Mouse (Mus musculus): ENCODE results near the gene Igsf9b. TPM values are rescaled to one million over a fixed set of nuclear protein-coding genes. Genes with fewer than 3 reads are reported as not detected.

Gene Igsf9b
- polyA plus RNA-seq, 1 experiment from 2014 or later = 1.4 TPM

- 55% methylated on average over 5 of the region's 5 CpGs for WGBS
Measured at GRCm38 (mm10) chr9:27277401-27278087, 21.5 kb upstream of the Igsf9b start.

DNA sequence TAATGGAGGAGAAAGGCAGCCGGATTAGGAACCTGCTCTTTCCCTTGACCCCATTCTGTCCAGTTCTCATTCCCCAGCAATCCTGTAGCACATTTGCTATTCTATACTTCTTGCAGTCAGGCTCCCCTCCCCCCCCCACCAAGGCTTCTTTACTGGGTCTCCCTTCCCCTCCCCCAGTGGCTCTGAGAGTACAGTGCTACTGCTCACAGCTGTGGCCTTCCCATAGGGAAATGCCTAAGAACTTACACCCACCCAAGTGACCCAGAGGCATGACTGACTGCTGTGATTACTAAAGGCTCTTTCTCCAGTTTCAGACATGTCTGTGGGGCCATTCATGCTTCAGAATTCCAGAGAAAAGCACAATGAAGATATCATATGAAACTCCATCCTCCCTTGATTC, 20.0 kb upstream of the Igsf9b start:
- H3K4me2 ChIP-seq (replicated peaks; ENCODE audit: low read depth, low read length) = no peak overlapping the region
- H3K9ac ChIP-seq (replicated peaks; ENCODE audit: low read depth) = no peak overlapping the region
- H3K36me3 ChIP-seq (ENCODE audit: insufficient read depth, low read length) = no peaks in the 10 kb centered on the region
- 85% methylated on average over 1 of the region's 1 CpGs for WGBS
- ATAC-seq (no peak), DNase-seq (ENCODE audit: low spot score) (no peak)
- H3K4me1 ChIP-seq (ENCODE audit: insufficient read depth, low read depth, low read length) = no peaks in the 10 kb centered on the region
- TF ChIP-seq CTCF (IDR thresholded peaks at IDR 0.05) (no peak), EP300 (IDR thresholded peaks at IDR 0.05) (no peak)
- H3K27me3 ChIP-seq (replicated peaks; ENCODE audit: insufficient read depth, low read length) = no peaks in the 10 kb centered on the region
- H3K9me3 ChIP-seq (ENCODE audit: low read length) = no peaks in the 10 kb centered on the region
- H3K4me3 ChIP-seq (ENCODE audit: low read depth, low read length) = no peak overlapping the region
- no peak overlapping the region for H3K27ac ChIP-seq (ENCODE audit: low read length)

More at GRCm38 (mm10) chr9:27277401-27278087, 21.5 kb upstream of the Igsf9b start:
- no peak for DNase-seq (ENCODE audit: low spot score)
- ATAC-seq = no peak
- Histone ChIP-seq H3K36me3 (ENCODE audit: insufficient read depth, low read length) (no peaks in the 10 kb centered on the region), H3K4me1 (ENCODE audit: insufficient read depth, low read depth, low read length) (no peaks in the 10 kb centered on the region), H3K9ac (replicated peaks; ENCODE audit: low read depth) (no peak overlapping the region), H3K4me3 (ENCODE audit: low read depth, low read length) (no peak overlapping the region), H3K9me3 (ENCODE audit: low read length) (no peaks in the 10 kb centered on the region), H3K27me3 (replicated peaks; ENCODE audit: insufficient read depth, low read length) (no peaks in the 10 kb centered on the region), H3K4me2 (replicated peaks; ENCODE audit: low read depth, low read length) (no peak overlapping the region), H3K27ac (ENCODE audit: low read length) (no peak overlapping the region)
- no peak for TF ChIP-seq CTCF (IDR thresholded peaks at IDR 0.05)
- no peak for TF ChIP-seq EP300 (IDR thresholded peaks at IDR 0.05)

GRCm38 (mm10) chr9:27280976-27281375, 18.0 kb upstream of the Igsf9b start:
- H3K4me3 ChIP-seq (ENCODE audit: low read depth, low read length) = no peak overlapping the region
- no peaks in the 10 kb centered on the region for H3K4me1 ChIP-seq (ENCODE audit: insufficient read depth, low read depth, low read length)
- ATAC-seq (no peak), DNase-seq (ENCODE audit: low spot score) (no peak)
- TF ChIP-seq CTCF (IDR thresholded peaks at IDR 0.05) (no peak), EP300 (IDR thresholded peaks at IDR 0.05) (no peak)
- no peak overlapping the region for H3K27ac ChIP-seq (ENCODE audit: low read length)
- H3K36me3 ChIP-seq (ENCODE audit: insufficient read depth, low read length) = no peaks in the 10 kb centered on the region
- no peak overlapping the region for H3K4me2 ChIP-seq (replicated peaks; ENCODE audit: low read depth, low read length)
- H3K9ac ChIP-seq (replicated peaks; ENCODE audit: low read depth) = no peak overlapping the region
- H3K9me3 ChIP-seq (ENCODE audit: low read length) = no peaks in the 10 kb centered on the region
- H3K27me3 ChIP-seq (replicated peaks; ENCODE audit: insufficient read depth, low read length) = no peaks in the 10 kb centered on the region
- WGBS = 69% methylated on average over 4 of the region's 4 CpGs

GRCm38 (mm10) chr9:27285719-27286249, 13.2 kb upstream of the Igsf9b start:
- no peaks in the 10 kb centered on the region for H3K4me1 ChIP-seq (ENCODE audit: insufficient read depth, low read depth, low read length)
- no peaks in the 10 kb centered on the region for H3K27me3 ChIP-seq (replicated peaks; ENCODE audit: insufficient read depth, low read length)
- no peak overlapping the region for H3K9ac ChIP-seq (replicated peaks; ENCODE audit: low read depth)
- no peak for ATAC-seq
- no peaks in the 10 kb centered on the region for H3K36me3 ChIP-seq (ENCODE audit: insufficient read depth, low read length)
- no peak for DNase-seq (ENCODE audit: low spot score)
- TF ChIP-seq EP300 (IDR thresholded peaks at IDR 0.05) (no peak), CTCF (IDR thresholded peaks at IDR 0.05) (no peak)
- no peak overlapping the region for H3K4me3 ChIP-seq (ENCODE audit: low read depth, low read length)
- no peak overlapping the region for H3K4me2 ChIP-seq (replicated peaks; ENCODE audit: low read depth, low read length)
- H3K27ac ChIP-seq (ENCODE audit: low read length) = no peak overlapping the region
- 68% methylated on average over 3 of the region's 3 CpGs for WGBS
- H3K9me3 ChIP-seq (ENCODE audit: low read length) = no peaks in the 10 kb centered on the region

DNA sequence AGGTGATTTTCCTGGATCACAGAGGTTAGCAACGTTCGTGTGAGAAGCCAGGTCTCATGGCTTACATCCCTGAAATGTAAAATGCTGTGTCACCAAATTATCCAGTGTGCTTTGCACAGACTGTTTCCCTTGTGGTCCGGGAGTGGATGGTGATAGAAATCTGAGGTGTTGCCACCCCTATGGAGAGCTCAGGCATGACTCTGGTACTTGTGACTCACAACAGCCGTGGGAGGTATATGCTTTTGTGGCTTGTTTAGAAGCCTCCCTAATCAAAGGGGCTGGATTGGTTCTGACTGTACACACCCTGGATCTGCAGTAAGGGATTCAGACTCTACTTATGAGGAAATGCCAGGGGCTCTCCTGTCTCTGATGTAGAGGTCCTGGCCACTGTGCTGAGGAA, 12.7 kb upstream of the Igsf9b start:
- no peaks in the 10 kb centered on the region for H3K4me1 ChIP-seq (ENCODE audit: insufficient read depth, low read depth, low read length)
- TF ChIP-seq CTCF (IDR thresholded peaks at IDR 0.05) (no peak), EP300 (IDR thresholded peaks at IDR 0.05) (no peak)
- H3K4me3 ChIP-seq (ENCODE audit: low read depth, low read length) = no peak overlapping the region
- H3K9ac ChIP-seq (replicated peaks; ENCODE audit: low read depth) = no peak overlapping the region
- DNase-seq (ENCODE audit: low spot score) = no peak
- H3K27ac ChIP-seq (ENCODE audit: low read length) = no peak overlapping the region
- no peak overlapping the region for H3K4me2 ChIP-seq (replicated peaks; ENCODE audit: low read depth, low read length)
- H3K9me3 ChIP-seq (ENCODE audit: low read length) = no peaks in the 10 kb centered on the region
- no peaks in the 10 kb centered on the region for H3K27me3 ChIP-seq (replicated peaks; ENCODE audit: insufficient read depth, low read length)
- H3K36me3 ChIP-seq (ENCODE audit: insufficient read depth, low read length) = no peaks in the 10 kb centered on the region
- WGBS = 59% methylated on average over 4 of the region's 4 CpGs
- ATAC-seq = no peak

DNA sequence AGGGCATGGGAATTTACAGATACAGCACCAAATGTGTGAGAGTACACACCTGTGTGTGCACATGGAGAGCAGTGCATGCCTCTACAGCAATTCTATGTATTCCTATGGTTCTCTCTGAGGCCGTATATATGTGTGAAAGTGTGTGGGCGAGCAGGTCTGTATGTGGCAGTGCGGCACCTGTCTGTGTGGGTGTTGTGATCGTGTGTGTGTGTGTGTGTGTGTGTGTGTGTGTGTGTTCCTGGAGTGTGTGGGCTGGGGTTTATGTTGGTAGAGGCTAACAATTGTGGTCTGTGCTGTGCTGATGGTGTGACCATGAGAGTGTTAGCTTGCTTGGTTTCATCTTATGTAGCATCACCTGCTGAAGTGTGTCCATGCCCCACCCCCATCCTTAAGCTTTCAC, 12.1 kb upstream of the Igsf9b start:
- H3K27me3 ChIP-seq (replicated peaks; ENCODE audit: insufficient read depth, low read length) = no peaks in the 10 kb centered on the region
- no peak overlapping the region for H3K9ac ChIP-seq (replicated peaks; ENCODE audit: low read depth)
- ATAC-seq (no peak), DNase-seq (ENCODE audit: low spot score) (no peak)
- no peaks in the 10 kb centered on the region for H3K9me3 ChIP-seq (ENCODE audit: low read length)
- no peaks in the 10 kb centered on the region for H3K36me3 ChIP-seq (ENCODE audit: insufficient read depth, low read length)
- H3K27ac ChIP-seq (ENCODE audit: low read length) = no peak overlapping the region
- TF ChIP-seq CTCF (IDR thresholded peaks at IDR 0.05) (no peak), EP300 (IDR thresholded peaks at IDR 0.05) (no peak)
- no peak overlapping the region for H3K4me3 ChIP-seq (ENCODE audit: low read depth, low read length)
- H3K4me2 ChIP-seq (replicated peaks; ENCODE audit: low read depth, low read length) = no peak overlapping the region
- WGBS = 79% methylated on average over 4 of the region's 4 CpGs
- no peaks in the 10 kb centered on the region for H3K4me1 ChIP-seq (ENCODE audit: insufficient read depth, low read depth, low read length)
